Mouse (Mus musculus): Measurements from ENCODE around the gene Sparc. TPM values are rescaled to one million over a fixed set of nuclear protein-coding genes. Genes with fewer than 3 reads are reported as not detected.
A peak's percentile ranks its signal among the peaks of the same experiment; 100 is the strongest.

The Sparc gene
- total RNA-seq, 2 experiments from 2014 or later = 2,443 to 3,326 TPM

DNA sequence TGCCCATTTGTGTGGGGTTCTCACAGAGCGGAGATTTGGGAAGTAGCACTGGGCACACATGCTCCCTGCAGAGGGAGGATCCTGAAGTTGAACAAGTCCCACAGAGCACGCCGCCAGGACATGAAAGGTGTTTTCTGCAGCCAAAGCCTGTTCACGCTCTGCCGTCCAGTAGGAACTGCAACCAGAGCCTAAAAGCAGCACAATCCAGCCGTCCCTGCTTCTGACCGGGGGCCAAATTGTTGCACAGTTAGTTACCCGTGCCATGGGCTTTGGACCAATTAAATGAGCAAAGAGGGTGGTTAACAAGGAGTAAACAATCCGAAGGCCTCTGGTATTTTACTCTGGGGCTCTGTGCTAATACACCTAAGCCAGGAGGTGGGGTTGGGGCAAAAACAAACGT is 55.2 kb downstream of the Sparc start:
- peak in 1 of 2 experiments; percentile 22 for DNase-seq

- no peak for DNase-seq
These were observed 57.1 kb downstream of the Sparc start for GRCm38 (mm10) chr11:55365840-55366239.

GRCm38 (mm10) chr11:55365242-55365641 is 57.7 kb downstream of the Sparc start:
- no peak for DNase-seq

GRCm38 (mm10) chr11:55364662-55365061 is 58.3 kb downstream of the Sparc start:
- DNase-seq = peak; percentile 39 to 64

DNA sequence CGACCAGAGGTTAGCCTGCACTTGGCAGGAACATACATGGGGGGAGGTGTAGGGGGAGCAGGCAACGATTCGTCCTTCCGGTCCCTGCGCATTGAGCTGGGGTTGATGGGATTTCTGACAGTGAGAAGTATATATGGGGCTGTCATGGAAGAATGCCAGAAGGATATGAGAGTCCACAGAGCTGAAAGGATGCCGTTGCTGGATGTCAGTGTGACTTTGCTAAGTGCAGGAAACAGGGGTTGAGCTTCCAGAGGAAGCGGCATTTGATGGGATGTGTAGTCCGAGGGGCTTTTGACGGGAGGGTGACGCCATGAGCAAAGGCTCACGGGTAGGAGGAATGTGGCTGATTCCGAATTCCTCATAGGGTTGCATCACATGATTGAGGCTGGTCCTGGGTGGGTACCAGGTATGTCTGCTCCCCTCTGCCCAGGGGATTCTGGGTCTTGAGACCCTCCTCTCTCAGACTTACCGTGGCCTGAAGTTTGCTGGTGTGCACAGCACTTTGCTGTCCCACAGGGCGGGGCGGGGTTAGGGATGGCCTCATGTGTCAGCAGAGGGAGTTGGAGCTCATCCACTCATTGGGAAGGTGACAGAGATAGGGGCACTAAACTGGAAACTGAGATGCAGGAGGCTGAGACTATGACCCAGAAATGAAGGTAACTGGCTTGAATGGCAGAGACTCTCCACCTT is 64.7 kb downstream of the Sparc start:
- DNase-seq = no peak

DNA sequence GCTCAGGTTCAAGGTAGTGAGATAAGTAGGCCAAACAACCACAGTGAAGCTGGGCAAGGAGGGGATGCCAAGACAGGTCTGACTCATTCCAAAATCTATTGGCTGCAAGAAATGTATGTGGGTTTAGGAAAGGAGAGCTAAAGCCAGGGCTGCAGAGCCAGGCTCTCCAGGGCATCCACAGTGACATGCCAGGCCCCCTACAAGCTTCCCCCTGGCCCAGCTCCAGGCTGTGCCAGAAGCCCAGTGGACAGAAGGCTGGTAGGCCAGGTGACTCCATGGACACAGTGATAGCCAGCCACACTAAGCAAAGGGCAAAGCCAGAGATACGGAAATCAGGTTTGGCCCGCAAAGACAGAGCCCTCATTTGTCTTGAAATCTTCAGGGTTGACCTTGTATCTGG is 66.1 kb downstream of the Sparc start:
- DNase-seq = peak in 1 of 2 experiments; percentile 15

Other genes starting within 250 kb of the Sparc start
- 10 to 100 TPM; 89.2 to 97.0 TPM for gene Slc36a2, start 238.1 kb downstream of the Sparc start, total RNA-seq (2021)
- gene Slc36a1, start 218.8 kb downstream of the Sparc start, total RNA-seq (2021) = 10 to 100 TPM; 14.5 to 18.4 TPM
- gene Fat2, start 86.6 kb downstream of the Sparc start, total RNA-seq (2021) = under 1 TPM; 0.07 TPM
- 100 to 1,000 TPM; 216 to 347 TPM for gene Atox1, start 38.1 kb upstream of the Sparc start, total RNA-seq (2021)
- gene G3bp1, start 46.5 kb upstream of the Sparc start, total RNA-seq (2021) = 10 to 100 TPM; 58.5 to 63.4 TPM
- not detected for gene Glra1, start 185.0 kb upstream of the Sparc start, total RNA-seq (2021)

Measured in adrenal gland, postnatal 36 days (tissue).